Mouse (Mus musculus) brown adipose tissue, adult 24 weeks (tissue): ENCODE measurements around the gene Kdm1b. TPM values are rescaled to one million over a fixed set of nuclear protein-coding genes. Genes with fewer than 3 reads are reported as not detected.

Experiments
- H3K27ac ChIP-seq: fragments of 200-500 bp; replicated peaks from 2 replicates; pipeline ENCODE4 v1.5.1; 2012; ENCODE audit warnings: low read depth, mild to moderate bottlenecking, low read length
- H3K4me1 ChIP-seq: fragments of 200-500 bp; 2 replicates; pipeline ENCODE4 v1.6.1; 2012; ENCODE audit warnings: low read length, mixed read lengths; ENCODE audit not compliant: control insufficient read depth, insufficient read depth, insufficient read length
- H3K4me3 ChIP-seq: fragments of 200-500 bp; 2 replicates; pipeline ENCODE4 v1.5.1; 2012; ENCODE audit warnings: low read depth, mild to moderate bottlenecking, low read length, moderate library complexity; ENCODE audit not compliant: insufficient read depth
- polyA plus RNA-seq: library from polyadenylated mRNA; stranded (reverse); fragments of >200 nt; gene quantifications from 2 replicates; pipeline ENCODE4 v1.2.4, GENCODE M21; 2012; ENCODE audit not compliant: missing spikeins, insufficient read depth, insufficient read length

Kdm1b gene
- polyA plus RNA-seq, 1 experiment = 8.2 TPM

DNA sequence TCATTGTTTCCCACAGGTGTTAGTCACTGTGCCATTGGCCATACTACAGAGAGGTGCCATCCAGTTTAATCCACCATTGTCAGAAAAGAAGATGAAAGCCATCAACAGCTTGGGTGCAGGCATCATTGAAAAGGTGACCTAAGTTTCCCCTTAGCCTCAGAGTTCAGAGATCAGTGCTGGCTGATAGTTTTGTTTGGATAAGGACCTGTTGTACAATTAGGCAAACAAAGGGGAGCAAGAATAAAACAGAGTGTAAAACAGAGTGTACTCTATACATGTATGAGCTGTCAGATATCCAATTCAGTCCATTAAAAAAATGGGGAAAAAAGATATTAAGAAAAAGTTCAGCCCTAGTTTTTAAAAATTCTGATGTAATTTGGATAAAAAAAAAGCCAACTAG lies 34.1 kb downstream of the Kdm1b start:
- Histone ChIP-seq H3K4me3 (no peak overlapping the region), H3K4me1 (no peaks in the 10 kb centered on the region), H3K27ac (no peak overlapping the region)

DNA sequence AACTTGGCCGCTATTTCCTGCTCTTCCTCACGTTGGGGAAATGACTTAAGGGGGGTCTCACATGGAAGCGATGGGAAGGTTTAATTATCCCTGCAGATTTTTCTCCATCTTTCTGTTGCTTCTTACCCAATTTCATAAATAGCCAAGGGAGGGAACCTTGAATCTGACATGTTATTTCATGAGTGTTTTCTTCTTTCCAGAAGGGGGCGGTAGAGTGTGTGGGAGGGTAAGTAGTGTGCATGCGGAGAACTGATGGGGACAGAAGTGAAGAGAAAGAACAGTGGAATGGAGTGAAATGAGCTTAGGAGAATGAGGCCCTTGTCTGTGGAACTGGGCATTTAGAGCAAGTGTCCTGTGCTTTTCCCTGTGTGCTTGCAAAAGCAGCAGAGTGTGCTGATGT lies 35.5 kb downstream of the Kdm1b start:
- Histone ChIP-seq H3K4me3 (no peak overlapping the region), H3K4me1 (no peaks in the 10 kb centered on the region), H3K27ac (no peak overlapping the region)

DNA sequence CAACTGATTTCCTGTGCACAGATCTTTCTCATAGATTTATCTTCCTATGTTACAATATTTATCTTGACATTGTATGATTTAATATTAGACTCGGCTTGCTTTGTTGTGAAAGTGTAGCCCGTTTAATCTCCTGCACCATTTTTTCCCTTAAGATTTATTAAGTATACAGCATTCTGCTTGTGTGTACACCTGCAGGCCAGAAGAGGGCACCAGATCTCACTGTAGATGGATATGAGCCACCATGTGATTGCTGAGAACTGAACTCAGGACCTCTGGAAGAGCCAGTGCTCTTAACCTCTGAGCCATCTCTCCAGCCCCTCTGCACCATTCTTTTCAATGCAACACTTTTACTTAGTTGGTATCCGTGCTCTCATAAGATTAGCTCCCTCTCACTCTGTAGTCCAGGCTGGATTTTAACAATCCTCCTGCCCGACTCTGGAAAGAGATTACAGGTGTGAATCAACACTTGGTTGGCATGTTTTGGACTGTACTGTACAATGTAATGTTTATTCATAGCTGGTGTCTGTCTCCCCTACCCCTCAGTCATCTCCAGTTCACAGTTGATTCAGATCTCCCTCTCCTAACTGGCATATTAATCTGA lies 37.7 kb downstream of the Kdm1b start:
- Histone ChIP-seq H3K27ac (no peak overlapping the region), H3K4me1 (no peaks in the 10 kb centered on the region), H3K4me3 (no peak overlapping the region)

DNA sequence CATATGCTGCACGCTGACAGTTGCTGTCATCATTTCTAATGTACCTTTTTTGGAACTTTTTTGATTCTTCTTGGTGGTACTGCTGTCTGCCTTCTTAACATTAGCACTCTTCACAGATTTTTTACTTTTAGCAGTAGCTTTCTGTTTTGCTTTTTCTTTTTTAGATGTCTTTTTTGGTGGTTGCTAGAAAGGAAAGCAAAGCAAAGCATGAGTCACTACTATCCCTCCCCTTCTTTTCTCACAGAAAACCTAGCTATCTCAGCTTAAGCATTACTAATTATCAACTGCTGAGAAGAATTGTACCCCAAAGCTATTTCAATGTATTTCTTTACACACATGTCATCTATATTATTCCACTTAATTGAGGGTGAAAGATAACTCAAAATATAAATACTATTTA lies 45.1 kb downstream of the Kdm1b start:
- Histone ChIP-seq H3K4me1 (no peaks in the 10 kb centered on the region), H3K27ac (no peak overlapping the region), H3K4me3 (no peak overlapping the region)

GRCm38 (mm10) chr13:47089271-47089670 lies 46.0 kb downstream of the Kdm1b start:
- H3K4me1 ChIP-seq = no peaks in the 10 kb centered on the region
- H3K4me3 ChIP-seq = no peak overlapping the region
- H3K27ac ChIP-seq = no peak overlapping the region

- H3K4me3 ChIP-seq = no peak overlapping the region
- H3K27ac ChIP-seq = no peak overlapping the region
- no peaks in the 10 kb centered on the region for H3K4me1 ChIP-seq
Measured at GRCm38 (mm10) chr13:47093791-47094190, 50.5 kb downstream of the Kdm1b start.

GRCm38 (mm10) chr13:47096591-47096990 lies 53.3 kb downstream of the Kdm1b start:
- no peaks in the 10 kb centered on the region for H3K4me1 ChIP-seq
- H3K27ac ChIP-seq = no peak overlapping the region
- H3K4me3 ChIP-seq = no peak overlapping the region

DNA sequence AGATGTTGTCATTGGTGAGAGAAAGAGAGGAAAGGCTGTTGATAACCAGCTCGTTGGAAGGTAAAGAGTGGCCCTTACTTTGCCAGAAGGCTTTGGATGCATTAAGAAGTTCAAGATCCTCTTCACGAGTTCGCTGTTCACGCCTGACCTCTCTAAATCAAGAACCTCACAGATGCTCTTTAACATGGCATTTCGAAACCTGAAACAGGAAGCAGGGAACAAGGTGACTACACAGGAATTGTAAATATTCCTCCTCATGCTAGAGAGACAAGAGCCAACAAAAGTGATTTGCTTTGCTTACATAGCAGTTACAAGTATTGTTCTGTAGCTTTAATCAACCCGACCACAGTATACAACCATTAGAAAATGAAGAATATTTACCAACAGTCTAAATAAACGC lies 56.0 kb downstream of the Kdm1b start:
- Histone ChIP-seq H3K27ac (no peak overlapping the region), H3K4me1 (peaks cover 4% of the 10 kb centered on the region; the same call in 1 of the 2 replicates), H3K4me3 (no peak overlapping the region)

DNA sequence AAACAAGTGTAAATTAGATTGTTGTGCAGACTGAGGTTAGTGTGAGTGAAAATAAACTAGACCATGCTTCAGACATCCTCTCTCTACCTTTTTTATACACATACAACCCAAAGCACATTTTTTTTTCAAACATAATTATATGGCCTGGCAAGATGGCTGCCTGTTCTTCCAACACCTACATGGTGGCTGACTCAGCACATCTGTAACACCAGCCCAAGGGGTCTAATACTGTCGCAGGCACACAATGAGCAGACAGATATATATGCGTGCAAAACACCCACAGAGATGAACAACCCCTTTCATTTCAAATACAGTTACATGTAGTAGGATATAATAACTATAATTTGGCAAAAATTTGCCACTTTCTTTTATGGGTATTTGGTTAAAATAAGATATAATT lies 57.3 kb downstream of the Kdm1b start:
- Histone ChIP-seq H3K4me3 (no peak overlapping the region), H3K27ac (no peak overlapping the region), H3K4me1 (peaks cover 7% of the 10 kb centered on the region; the same call in 1 of the 2 replicates)

DNA sequence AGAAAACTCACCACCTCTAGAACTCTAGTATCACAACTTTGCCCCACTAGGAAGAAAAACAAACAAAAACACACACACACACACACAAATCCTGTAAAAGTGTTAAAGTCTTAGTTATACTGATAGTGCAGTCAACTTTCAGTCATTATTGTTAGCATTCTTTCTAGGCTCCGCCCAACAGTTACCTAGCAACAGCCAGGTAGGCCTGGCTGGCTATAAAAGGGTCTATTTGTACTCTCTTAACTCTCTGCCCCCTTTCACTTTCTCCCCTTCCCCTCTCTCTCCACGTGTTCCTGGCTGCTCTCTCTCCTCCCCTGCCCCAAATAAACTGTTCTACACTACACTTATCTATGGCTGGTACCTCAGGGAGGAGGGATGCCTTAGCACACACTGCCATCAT lies 60.8 kb downstream of the Kdm1b start:
- Histone ChIP-seq H3K4me1 (peaks cover 7% of the 10 kb centered on the region; the same call in 1 of the 2 replicates), H3K4me3 (no peak overlapping the region), H3K27ac (no peak overlapping the region)

DNA sequence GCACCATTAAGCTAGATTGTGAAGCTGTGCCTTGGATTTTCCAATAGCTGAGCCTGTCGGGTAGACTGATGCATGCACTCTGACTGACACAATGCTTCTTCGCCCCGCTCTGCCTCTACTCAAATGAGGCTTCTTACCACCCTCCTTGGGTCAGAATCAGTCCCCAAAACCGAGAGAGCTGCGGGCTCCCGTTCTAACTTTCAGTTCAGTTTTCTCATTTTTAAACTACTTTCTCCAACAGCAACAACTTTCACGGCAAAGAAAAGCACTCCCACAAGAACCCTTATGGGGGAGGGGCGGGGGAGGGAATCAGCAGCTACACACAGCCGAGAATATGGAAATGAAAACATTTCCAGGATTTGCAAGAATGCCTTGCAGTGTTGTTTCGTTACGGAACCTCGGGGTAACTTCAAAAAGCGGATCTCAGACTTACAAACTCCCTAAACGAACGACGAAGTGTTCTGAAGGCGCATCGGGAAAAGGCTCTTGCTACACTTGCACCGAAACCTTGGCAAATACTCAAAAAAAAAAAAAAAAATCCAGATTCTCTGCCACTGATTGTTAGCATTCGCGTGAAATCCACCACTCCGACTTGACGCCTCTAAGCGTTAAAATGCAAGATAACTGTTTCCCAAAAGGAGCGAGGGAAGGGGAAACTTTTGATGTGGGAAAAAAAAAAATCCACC lies 61.7 kb downstream of the Kdm1b start:
- peak overlapping the region; percentile 26; the same call in 1 of the 2 replicates for H3K27ac ChIP-seq
- H3K4me1 ChIP-seq = peaks cover 7% of the 10 kb centered on the region; the same call in 1 of the 2 replicates
- H3K4me3 ChIP-seq = peak overlapping the region; percentile 93

DNA sequence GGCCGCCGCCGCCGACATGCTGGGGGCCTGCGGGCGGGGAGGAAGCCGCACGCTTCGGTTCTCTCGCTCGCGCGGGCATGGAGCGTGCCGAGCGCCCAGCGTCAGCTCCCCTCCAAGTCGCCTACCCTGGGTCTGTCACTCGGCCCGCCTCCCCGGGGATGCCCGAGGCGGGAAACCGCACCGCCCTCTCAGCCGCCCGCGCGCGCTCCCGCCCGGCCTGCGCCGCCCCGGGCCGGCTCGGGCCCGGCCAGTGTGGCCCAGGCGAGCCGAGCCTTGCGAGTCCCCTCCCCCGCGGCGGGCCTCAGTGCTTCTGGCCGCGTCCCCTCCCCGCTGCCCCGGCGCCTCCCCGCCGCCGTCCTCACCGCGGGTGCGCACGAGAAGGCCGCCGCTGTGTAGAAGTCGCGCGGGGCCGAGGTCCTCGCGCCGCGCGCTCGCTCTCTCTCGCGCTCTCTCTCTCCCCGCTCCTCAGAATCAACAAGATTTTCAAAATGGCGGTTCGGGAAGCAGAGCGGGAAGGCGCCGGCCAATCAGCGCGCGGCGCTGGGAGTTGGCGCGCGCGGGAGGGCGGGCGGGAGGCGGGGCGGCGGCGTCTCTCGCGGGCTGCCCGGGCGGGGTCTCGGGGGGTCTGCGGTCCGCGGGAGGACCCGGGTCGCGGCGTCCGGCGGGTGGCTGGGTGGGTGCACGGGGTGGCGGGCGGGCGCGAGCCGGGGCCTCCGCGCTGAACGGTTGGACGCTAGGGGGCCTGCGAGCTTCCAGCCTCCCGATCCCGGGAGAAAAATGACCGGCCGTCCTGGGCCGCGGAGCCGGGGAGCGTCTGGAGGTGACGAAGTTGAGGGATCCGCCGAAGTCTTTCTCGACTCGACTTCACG lies 62.6 kb downstream of the Kdm1b start, which contains the start of gene Dek:
Gene Dek (minus strand): TSS at position 491 of the 869 bp plus-strand sequence.
- Histone ChIP-seq H3K4me1 (peaks cover 7% of the 10 kb centered on the region; the same call in 1 of the 2 replicates), H3K27ac (peak within 1 kb of the TSS; percentile 26), H3K4me3 (peak within 1 kb of the TSS; percentile 93)

- Histone ChIP-seq H3K4me3 (peak overlapping the region; percentile 80), H3K4me1 (peaks cover 7% of the 10 kb centered on the region; the same call in 1 of the 2 replicates), H3K27ac (peak overlapping the region; percentile 25; the same call in 1 of the 2 replicates)
Measured at GRCm38 (mm10) chr13:47106580-47106888, 63.2 kb downstream of the Kdm1b start.

DNA sequence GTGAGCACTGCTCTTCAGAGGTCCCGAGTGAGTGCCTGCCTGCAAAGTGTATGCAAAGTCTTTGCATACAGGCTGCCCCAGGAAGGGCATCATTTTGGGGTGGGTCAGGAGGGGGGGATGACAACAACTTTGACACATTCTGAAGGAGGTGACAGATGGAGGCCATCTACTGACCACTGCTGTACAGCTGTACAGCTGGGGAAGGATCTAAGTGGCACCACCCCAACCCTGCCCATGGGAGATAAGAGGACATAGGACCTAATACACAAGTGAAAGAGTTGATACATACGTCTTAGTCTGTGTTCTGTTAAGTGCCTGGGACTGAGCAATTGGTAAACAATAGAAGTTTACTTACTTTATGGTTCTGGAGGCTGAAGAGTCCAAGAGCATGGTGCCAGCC lies 65.9 kb downstream of the Kdm1b start:
- Histone ChIP-seq H3K4me1 (peaks cover 3% of the 10 kb centered on the region; the same call in 1 of the 2 replicates), H3K27ac (no peak overlapping the region), H3K4me3 (no peak overlapping the region)

DNA sequence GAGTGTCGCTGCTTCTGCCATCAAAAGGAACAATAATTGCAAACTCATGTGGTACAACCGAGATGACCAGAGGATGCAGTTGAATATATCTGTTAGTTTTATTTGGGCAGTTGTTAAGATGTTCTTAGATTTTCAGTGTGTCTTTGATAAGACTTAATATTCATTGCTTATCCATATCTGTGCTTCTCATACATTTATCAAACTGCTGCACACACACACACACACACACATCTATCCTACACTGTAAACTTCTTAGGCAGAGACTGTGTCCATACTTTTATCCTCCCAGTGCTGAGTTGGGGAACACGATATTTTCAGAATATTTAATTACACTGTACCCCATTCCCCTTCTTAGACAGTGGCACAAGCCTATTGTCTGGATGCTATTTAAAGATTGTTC lies 67.9 kb downstream of the Kdm1b start:
- Histone ChIP-seq H3K4me1 (no peaks in the 10 kb centered on the region), H3K4me3 (no peak overlapping the region), H3K27ac (no peak overlapping the region)
